Mouse (Mus musculus) adrenal gland, postnatal 25 days (tissue): ENCODE data around the gene Gm3264. TPM values are rescaled to one million over a fixed set of nuclear protein-coding genes. Genes with fewer than 3 reads are reported as not detected.
A peak's percentile ranks its signal among the peaks of the same experiment; 100 is the strongest.
"Not testable (repeated sequence)": the region's sequence is repeated elsewhere in the genome, so short reads cannot be mapped to it uniquely, and the experiment has no call there.

Experiments
- DNase-seq: peaks from one replicate; pipeline ENCODE4 v3.0.0; 2021; ENCODE audit warnings: mixed read lengths
- long read RNA-seq: library from polyadenylated mRNA; stranded (forward); transcript quantifications from one replicate; pipeline ENCODE4 v2.0.0, GENCODE M21; 2021
- total RNA-seq: library from RNA; stranded (reverse); gene quantifications from 2 replicates; pipeline ENCODE4 v1.2.3, GENCODE M21; 2021

Gene Gm3264
- total RNA-seq, result 0.97 TPM in 1 of 2 replicates, not detected in the other
- long read RNA-seq, result 0 reads

DNA sequence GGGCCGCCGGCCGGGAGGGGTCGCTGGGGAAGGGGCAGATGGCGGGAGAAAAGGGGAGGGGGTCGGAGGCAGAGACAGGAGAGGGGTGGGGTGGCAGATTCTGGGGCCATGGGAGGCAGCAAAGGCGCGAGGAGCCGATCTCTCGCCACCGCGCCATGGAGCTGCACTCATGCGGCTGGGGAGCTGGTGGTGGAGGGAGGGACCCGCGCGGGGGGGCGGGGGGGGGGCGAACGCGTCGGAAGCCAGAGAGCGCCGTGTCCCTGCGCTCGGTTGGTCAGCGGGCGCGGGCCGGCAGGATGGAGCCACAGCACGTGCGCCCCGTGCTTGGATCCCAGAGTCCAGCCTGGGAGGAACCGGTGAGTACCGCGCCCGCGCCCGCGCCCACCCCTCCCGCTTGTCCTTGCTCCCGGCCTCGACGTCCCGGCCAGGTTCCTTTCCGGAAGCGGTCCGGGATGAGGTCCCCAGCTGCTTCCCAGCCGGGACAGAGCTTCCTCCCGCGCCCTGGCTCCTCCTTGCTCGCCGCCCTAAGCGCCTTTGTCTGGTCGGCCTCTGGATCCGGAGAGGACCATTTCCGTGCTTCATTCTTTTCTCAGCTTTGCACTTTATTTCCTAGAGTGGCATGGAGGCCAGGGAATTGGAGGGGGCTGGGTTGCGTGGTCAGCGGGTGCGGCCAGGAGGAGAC, at the start of gene Gm3264:
Gm3264 (plus strand) TSS at position 278 of the 682 bp plus-strand sequence.
- DNase-seq, result not testable (repeated sequence)

DNA sequence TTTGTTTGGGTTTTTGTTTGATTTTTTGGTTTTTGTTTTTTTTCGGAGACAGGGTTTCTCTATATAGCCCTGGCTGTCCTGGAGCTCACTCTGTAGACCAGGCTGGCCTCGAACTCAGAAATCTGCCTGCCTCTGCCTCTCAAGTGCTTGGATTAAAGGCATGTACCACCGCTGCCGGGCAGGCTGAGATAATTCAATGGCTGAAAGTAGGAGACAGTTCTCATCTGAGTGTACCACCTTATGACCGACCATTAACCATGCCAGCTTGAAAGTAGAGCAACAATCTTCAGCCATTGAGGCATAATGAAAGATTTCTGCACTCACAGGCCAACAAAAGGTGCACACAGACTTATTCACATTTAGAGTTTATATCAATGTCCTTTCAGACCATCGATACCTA, 49.0 kb upstream of the Gm3264 start:
- peak; percentile 0 for DNase-seq

DNA sequence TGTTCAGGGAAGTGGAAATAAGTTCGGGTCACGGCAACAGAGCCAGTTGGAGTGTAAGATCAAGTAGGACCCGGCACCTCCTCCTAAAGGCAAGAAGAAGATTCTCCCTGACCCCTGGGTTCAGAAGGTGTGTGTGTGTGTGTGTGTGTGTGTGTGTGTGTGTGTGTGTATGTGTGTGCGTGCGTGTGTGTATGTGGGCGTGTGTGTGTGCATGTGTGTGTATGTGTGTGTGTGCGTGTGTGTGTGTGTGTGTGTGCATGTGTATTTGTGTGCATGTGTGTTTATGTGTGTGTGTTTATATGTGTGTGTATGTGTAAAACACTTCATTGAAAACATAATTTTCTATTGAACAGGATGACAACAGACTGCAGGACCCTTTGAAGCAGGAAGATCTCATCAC, 33.4 kb upstream of the Gm3264 start:
- not testable (repeated sequence) for DNase-seq

DNA sequence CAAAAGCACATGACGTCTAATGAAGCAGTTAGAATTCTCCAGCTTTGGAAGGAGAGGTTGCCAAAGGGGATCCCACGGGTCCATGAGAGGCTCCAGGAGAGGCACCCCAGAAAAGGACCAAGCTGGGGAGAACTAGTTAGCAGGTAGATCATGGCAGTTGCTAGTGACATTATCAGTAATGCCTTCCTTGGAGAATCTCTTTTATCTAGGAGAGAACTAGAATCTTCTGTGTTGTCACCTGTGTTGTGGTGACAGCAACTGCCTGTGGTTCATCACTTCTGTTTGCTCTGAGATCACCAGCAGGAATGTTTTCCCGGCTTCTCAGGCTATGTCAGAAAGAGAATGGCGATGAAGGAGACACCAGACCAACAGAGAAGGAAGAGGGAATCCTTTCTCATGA, 17.6 kb upstream of the Gm3264 start, which contains the start of gene Gm3269:
Gm3269 (plus strand) TSS at position 301 of the 400 bp plus-strand sequence.
- DNase-seq, result not testable (repeated sequence)

DNA sequence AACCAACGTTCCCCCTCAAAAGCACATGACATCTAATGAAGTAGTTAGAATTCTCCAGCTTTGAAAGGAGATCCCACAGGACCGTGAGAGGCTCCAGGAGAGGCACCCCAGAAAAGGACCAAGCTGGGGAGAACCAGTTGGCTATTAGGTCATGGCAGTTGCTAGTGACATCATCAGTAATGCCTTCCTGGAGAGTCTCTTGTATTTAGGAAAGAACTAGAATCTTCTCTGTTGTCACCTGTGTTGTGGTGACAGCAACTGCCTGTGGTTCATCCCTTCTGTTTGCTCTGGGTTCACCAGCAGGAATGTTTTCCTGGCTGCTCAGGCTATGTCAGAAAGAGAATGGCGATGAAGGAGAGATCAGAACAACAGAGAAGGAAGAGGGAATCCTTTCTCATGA, 36.7 kb downstream of the Gm3264 start, which contains the start of gene Gm3278:
Gm3278 (plus strand) TSS at position 301 of the 400 bp plus-strand sequence.
- not testable (repeated sequence) for DNase-seq

Other genes starting within 250 kb of the Gm3264 start
- not detected in 2 replicates for gene Gm8159, start 223.2 kb upstream of the Gm3264 start, total RNA-seq
- not detected in 2 replicates for gene Gm3239, start 191.4 kb upstream of the Gm3264 start, total RNA-seq
- gene Gm7876, start 146.3 kb upstream of the Gm3264 start, total RNA-seq, result not detected in 2 replicates
- not detected in 2 replicates for gene Gm3252, start 128.8 kb upstream of the Gm3264 start, total RNA-seq
- not detected in 2 replicates for gene Gm9602, start 79.2 kb upstream of the Gm3264 start, total RNA-seq
- not detected in 2 replicates for gene Gm3269, start 17.5 kb upstream of the Gm3264 start, total RNA-seq
- gene Gm3278, start 36.8 kb downstream of the Gm3264 start, total RNA-seq, result not detected in 2 replicates
- gene Gm8297, start 128.4 kb downstream of the Gm3264 start, total RNA-seq, result not detected in 2 replicates
- not detected in 2 replicates for gene Gm3298, start 160.3 kb downstream of the Gm3264 start, total RNA-seq
- gene 4930555G01Rik, start 195.1 kb downstream of the Gm3264 start, total RNA-seq, result not detected in 2 replicates
- gene Gm8281, start 215.5 kb downstream of the Gm3264 start, total RNA-seq, result not detected in 2 replicates